Mouse (Mus musculus) lung, embryonic 14.5 days (tissue): ENCODE measurements at regions not wholly inside any gene's neighbourhood (a gene's known extent, or its start where the extent isn't known, plus 50 kb on each side); places are given as distances from the start of the nearest gene placed in this dataset.
A peak's percentile ranks its signal among the peaks of the same experiment; 100 is the strongest.

Experiments used
- ATAC-seq: fragments of 200-750 bp; cut with Nextera tagmentation; 2 replicates; pipeline ENCODE4 v1.8.0; 2017; ENCODE audit warnings: mild to moderate bottlenecking, moderate TSS enrichment, moderate library complexity; ENCODE audit not compliant: insufficient read depth
- DNase-seq: peaks from one replicate; pipeline ENCODE4 v3.0.0-alpha.2; 2015
- H3K27ac ChIP-seq: fragments of 300-500 bp; sonication (generic); 2 replicates; pipeline ENCODE4 v1.5.1; 2014; ENCODE audit warnings: low read depth, mild to moderate bottlenecking, moderate library complexity
- H3K27me3 ChIP-seq: fragments of 300-500 bp; sonication (generic); 2 replicates; pipeline ENCODE4 v1.6.1; 2014; ENCODE audit warnings: low read length, control low read depth; ENCODE audit not compliant: insufficient read depth
- H3K36me3 ChIP-seq: fragments of 300-500 bp; sonication (generic); 2 replicates; pipeline ENCODE4 v1.6.1; 2014; ENCODE audit warnings: control low read depth; ENCODE audit not compliant: insufficient read depth
- H3K4me1 ChIP-seq: fragments of 300-500 bp; sonication (generic); 2 replicates; pipeline ENCODE4 v1.6.1; 2014; ENCODE audit warnings: antibody characterized with exemption, control low read depth; ENCODE audit not compliant: insufficient read depth
- H3K4me2 ChIP-seq: fragments of 300-500 bp; sonication (generic); 2 replicates; pipeline ENCODE4 v1.6.1; 2014; ENCODE audit warnings: mild to moderate bottlenecking
- H3K4me3 ChIP-seq: fragments of 300-500 bp; sonication (generic); 2 replicates; pipeline ENCODE4 v1.5.1; 2014; ENCODE audit warnings: low read depth, low read length
- H3K9ac ChIP-seq: fragments of 300-500 bp; sonication (generic); 2 replicates; pipeline ENCODE4 v1.6.1; 2014
- H3K9me3 ChIP-seq: fragments of 300-500 bp; sonication (generic); 2 replicates; pipeline ENCODE4 v1.6.1; 2016; ENCODE audit warnings: low read depth, low read length, control low read depth
- CTCF ChIP-seq: IDR thresholded peaks from 2 replicates; pipeline ENCODE4 v1.5.1; 2016; ENCODE audit warnings: antibody characterized with exemption, low read depth
- WGBS: fragments of 180-500 bp; shearing (Covaris S2); extraction: QIAGEN DNeasy Blood & Tissue Kit; methylation state at CpG from one replicate; pipeline ENCODE4 v1.1.7; 2014; 5-methylcytosine and 5-hydroxymethylcytosine counted together

DNA sequence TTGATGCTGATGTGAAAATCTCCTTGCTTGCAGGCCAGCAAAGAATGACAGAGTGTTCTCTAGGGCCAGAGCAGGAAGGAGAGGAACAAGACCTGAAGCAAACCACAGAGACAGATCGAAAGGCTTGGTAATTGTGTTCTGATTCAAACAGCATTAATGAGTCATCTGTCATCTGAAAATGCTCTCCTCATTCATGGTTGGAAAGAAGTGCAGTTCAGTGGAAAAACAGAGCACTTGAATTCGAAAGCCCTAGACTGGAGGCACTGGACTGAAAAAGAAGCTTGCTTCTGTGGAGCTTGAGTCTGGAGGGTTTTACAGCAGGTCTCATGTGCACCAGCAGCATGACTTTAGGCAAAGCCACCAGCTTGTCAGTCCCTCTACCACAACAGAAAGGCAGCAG lies 374.3 kb upstream of the B430305J03Rik start:
- 76% methylated on average over 2 of the region's 2 CpGs for WGBS
- no peak overlapping the region for H3K4me3 ChIP-seq
- no peaks in the 10 kb centered on the region for H3K4me1 ChIP-seq
- no peak overlapping the region for H3K27ac ChIP-seq
- H3K36me3 ChIP-seq, result no peaks in the 10 kb centered on the region
- H3K9ac ChIP-seq, result no peak overlapping the region
- ATAC-seq (no peak), DNase-seq (no peak)
- no peaks in the 10 kb centered on the region for H3K9me3 ChIP-seq
- TF ChIP-seq CTCF, result no peak
- H3K4me2 ChIP-seq, result no peak overlapping the region
- H3K27me3 ChIP-seq, result no peaks in the 10 kb centered on the region

DNA sequence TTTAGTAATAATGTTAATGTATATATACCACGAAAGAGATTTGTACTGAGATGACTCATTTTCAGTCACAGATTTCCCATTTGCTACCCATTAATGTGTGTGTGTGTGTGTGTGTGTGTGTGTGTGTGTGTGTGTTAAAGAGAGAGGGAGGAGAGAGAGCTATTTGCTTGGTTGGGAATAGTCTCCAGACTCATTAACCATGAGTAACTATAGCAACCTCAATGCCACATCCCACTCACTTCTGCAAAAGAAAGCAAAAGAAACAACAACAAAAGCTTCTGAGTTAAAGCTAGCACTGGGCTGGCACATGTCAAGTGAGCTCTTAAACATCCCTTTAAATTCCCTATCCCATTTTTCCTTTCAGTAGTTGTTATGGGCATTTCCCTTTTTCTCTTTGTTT lies 372.8 kb upstream of the B430305J03Rik start:
- H3K9me3 ChIP-seq, result no peaks in the 10 kb centered on the region
- no peak overlapping the region for H3K9ac ChIP-seq
- no peak overlapping the region for H3K4me2 ChIP-seq
- H3K27ac ChIP-seq, result no peak overlapping the region
- H3K27me3 ChIP-seq, result no peaks in the 10 kb centered on the region
- no peaks in the 10 kb centered on the region for H3K4me1 ChIP-seq
- no peak for ATAC-seq
- no peaks in the 10 kb centered on the region for H3K36me3 ChIP-seq
- TF ChIP-seq CTCF, result no peak
- WGBS, result 75% methylated on average over 1 of the region's 1 CpGs
- DNase-seq, result no peak
- no peak overlapping the region for H3K4me3 ChIP-seq

DNA sequence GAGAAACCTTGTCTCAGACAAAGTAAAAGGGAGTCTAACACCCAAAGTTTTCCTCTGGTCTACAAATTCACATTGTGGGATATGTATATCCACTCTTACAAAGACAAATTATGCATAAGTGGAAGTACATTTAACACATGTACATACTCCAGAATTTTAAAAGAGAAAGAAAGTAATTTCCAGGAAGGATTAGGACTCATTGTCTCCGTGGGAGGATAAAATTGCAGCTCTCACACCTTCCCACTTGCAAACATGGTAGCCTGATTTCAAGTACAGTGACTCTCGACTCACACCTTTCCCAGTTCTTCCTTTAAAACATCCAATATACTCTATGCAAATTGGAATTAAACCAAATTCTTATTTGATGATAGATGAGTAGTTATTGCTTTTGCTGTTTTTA lies 351.0 kb upstream of the B430305J03Rik start:
- Histone ChIP-seq H3K27me3 (no peaks in the 10 kb centered on the region), H3K9me3 (no peaks in the 10 kb centered on the region), H3K9ac (no peak overlapping the region), H3K4me1 (no peaks in the 10 kb centered on the region), H3K27ac (no peak overlapping the region), H3K4me2 (no peak overlapping the region), H3K36me3 (no peaks in the 10 kb centered on the region), H3K4me3 (no peak overlapping the region)
- 69% methylated on average over 2 of the region's 2 CpGs for WGBS
- no peak for TF ChIP-seq CTCF
- ATAC-seq (no peak), DNase-seq (no peak)

DNA sequence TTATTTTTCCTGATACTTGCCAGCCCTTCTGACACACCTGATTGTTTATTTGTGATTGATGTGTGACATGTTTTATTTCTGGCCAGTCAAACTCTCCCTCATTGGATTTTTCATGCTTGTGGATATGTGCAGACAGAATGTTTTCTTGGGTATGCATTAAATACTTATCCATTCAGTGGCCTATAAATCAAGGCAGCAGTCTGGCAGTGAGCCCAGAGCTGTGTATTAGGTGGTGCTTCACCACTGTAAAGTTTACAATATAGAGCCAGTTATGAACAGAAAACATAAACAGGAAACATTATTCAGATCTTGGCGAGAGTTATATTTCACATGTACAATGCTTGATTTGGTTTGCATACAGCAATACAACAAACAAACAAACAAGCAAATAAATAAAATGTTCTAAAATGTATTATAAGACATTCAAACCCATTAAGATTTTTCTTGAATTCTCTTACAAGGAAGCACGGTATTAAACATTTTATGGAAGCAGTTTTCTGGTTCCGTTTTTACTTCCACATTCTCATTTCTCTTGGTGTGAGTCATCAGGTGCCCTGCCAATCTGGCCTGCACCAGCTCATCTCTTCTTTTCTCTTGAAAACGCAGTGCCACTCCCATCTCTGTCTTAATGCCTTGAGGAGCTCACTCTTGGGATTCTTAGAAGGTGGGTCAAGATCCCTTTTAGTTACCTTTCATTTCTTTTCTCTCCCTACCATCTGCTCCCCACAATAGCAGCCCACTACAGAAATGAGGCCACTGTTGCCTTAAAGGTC lies 322.4 kb upstream of the B430305J03Rik start:
- Histone ChIP-seq H3K4me2 (no peak overlapping the region), H3K9me3 (no peaks in the 10 kb centered on the region), H3K27me3 (no peaks in the 10 kb centered on the region), H3K9ac (no peak overlapping the region), H3K36me3 (no peaks in the 10 kb centered on the region), H3K4me3 (no peak overlapping the region), H3K4me1 (no peaks in the 10 kb centered on the region), H3K27ac (no peak overlapping the region)
- DNase-seq (peak; percentile 91), ATAC-seq (peak; percentile 89)
- TF ChIP-seq CTCF, result no peak
- 50% methylated on average over 4 of the region's 4 CpGs for WGBS

DNA sequence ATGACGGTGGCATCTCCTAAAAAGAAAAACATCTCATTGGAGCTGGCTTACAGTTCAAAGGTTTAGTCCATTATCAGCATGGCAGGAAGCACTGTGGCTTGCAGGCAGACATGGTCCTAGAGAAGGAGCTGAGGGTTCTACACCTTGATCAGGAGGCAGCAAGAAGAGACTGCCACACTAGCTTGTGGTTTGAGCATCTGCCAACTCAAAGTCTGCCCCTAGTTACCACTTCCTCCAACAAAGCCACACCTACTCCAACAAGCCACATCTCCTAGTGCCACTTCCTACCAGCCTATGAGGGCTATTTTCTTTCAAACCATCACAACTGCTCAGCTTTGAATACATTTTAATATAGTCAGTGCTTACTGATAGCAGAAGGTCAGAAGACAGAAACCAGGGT lies 305.1 kb upstream of the B430305J03Rik start:
- Histone ChIP-seq H3K4me1 (no peaks in the 10 kb centered on the region), H3K9ac (no peak overlapping the region), H3K4me2 (no peak overlapping the region), H3K36me3 (no peaks in the 10 kb centered on the region), H3K9me3 (no peaks in the 10 kb centered on the region), H3K27ac (no peak overlapping the region), H3K27me3 (no peaks in the 10 kb centered on the region), H3K4me3 (no peak overlapping the region)
- 72% methylated on average over 1 of the region's 1 CpGs for WGBS
- DNase-seq (no peak), ATAC-seq (no peak)
- no peak for TF ChIP-seq CTCF

DNA sequence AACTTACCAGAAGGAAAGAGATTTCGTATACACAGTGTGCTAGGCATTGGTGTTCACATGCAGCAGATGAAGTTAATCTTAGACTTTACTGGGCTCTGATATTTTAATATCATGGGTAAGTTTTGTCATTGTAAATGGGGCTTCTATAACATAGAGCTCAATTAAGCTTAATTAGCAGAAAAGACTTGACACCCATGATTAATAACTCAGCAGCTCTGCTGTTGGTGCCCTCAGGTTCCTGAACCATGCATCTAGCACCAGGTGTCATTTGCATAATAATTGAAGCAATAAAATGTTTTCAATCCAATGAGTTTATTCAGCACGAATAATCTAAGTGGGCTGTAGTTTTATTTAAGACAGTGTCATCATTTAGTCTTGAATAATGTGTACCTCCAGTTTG lies 290.4 kb upstream of the B430305J03Rik start:
- no peaks in the 10 kb centered on the region for H3K4me1 ChIP-seq
- no peak overlapping the region for H3K27ac ChIP-seq
- H3K4me3 ChIP-seq, result no peak overlapping the region
- ATAC-seq, result no peak
- H3K4me2 ChIP-seq, result no peak overlapping the region
- no peaks in the 10 kb centered on the region for H3K36me3 ChIP-seq
- TF ChIP-seq CTCF, result no peak
- H3K27me3 ChIP-seq, result no peaks in the 10 kb centered on the region
- no peak overlapping the region for H3K9ac ChIP-seq
- H3K9me3 ChIP-seq, result no peaks in the 10 kb centered on the region
- WGBS, result 73% methylated on average over 2 of the region's 2 CpGs
- no peak for DNase-seq

DNA sequence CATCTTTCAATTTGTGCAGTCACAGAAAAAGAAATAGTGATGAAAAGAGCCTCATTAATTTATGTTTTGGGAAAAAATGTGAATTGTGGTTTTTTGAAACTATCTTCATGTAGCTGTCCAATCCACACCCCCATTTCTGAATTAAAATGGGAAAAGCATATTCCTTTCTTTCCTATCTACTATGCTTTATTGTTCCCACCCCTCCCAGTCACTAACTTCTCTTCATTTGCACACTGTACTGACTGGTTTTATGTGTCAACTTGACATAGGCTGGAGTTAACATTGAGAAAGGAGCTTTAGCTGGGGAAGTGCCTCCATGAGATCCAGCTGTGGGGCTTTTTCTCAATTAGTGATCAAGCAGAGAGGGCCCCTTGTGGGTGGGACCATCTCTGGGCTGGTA lies 262.8 kb upstream of the B430305J03Rik start:
- Histone ChIP-seq H3K9ac (no peak overlapping the region), H3K9me3 (no peaks in the 10 kb centered on the region), H3K4me1 (no peaks in the 10 kb centered on the region), H3K4me2 (no peak overlapping the region), H3K27me3 (no peaks in the 10 kb centered on the region), H3K36me3 (no peaks in the 10 kb centered on the region), H3K4me3 (no peak overlapping the region), H3K27ac (no peak overlapping the region)
- no peak for DNase-seq
- no peak for ATAC-seq
- no peak for TF ChIP-seq CTCF
